Mouse (Mus musculus) adrenal gland, adult 18-20 months (tissue): Measurements from ENCODE around the gene Aspdh. TPM values are rescaled to one million over a fixed set of nuclear protein-coding genes. Genes with fewer than 3 reads are reported as not detected.

Experiments used
- DNase-seq, 2 experiments: peaks; one replicate each; pipeline ENCODE4 v3.0.0; 2021 to 2022; ENCODE audit warnings: low spot score in 2 of 2
- total RNA-seq, 2 experiments: library from RNA; stranded (reverse); gene quantifications; 1 replicate in 1 of 2; 2 replicates in 1 of 2; pipeline ENCODE4 v1.2.3; 2021

Aspdh gene
- total RNA-seq, 2 experiments from 2014 or later = not detected

DNA sequence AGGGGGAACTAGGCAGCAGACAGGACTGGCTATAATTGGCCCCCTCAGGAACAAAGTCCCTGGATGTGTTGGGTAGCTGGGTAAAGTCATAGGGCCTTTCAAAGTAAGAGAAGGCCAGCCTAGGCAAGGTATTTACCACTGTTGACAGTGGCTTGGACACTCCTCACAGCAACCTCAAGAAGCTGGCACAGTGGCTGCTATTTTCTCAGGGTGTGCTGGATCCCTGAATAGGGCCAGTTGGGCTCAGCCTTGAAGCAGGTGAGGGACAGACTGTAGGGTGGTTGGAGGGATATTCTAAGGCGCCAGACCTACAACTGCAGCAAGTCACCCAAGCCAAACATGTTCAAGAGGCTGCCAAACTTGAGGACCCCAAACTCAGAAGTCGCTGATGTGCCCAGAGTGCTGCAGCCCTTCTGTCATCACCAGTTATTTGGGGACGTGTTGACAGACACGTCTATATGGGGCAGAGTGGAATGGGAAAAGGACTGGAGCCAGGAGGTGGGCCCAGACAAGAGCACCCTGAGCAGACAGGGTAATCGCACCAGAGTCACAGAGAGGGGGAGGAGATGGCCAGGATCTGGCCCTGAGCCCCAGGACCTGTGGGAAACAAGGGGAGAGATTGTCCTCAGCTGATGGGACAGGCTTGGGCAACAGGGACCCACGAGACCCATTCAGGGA, 6.8 kb downstream of the Aspdh start:
- no peak for DNase-seq

DNA sequence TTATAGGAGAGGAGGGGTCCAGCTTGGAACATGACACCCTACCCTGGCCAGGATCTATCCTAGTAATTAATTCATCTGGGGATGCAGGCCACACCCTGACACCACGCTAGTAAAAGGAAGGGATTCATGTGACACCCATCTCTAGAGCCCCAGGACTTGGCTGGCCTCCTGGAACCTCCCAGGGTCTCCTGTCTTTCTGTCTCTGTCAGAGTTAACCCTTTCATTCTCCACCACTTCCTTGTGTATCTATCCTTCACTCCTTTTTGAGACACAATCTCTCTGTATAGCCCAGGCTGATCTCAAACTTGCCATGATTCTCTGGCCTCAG, 7.3 kb downstream of the Aspdh start:
- no peak for DNase-seq

DNA sequence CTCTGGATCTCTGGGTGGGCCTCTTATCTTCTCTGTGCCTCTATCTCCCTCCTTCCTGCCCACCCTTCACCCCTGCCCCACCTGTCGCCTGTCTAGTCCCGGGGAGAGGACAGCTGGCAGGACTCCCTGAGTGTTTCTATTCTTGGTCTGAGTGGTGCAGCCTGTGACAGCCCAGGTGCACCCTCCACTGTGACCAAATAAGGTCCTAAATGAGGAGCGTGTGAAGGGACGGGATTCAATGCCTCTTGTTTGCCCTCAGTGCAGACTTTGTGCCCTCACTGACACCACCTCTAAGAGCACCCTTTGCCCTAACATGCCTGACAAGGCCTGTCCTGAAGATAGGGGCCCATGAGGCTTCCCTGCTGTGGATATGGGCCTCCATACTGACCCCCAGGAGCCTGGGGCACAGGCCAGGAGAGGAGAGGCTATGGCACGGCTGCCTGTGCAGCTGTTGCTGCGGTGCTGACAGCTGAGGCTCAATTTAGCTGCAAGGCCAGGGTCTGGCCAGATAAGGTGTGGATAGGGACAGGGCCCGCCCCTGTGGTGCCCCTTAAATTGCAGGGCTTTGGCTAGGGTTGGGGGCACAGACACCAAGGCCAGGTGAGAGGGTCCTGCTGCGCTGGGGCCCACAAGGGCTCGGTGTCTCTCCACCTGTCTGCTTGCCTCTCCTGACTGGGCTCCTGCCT, 7.9 kb downstream of the Aspdh start:
- no peak for DNase-seq

DNA sequence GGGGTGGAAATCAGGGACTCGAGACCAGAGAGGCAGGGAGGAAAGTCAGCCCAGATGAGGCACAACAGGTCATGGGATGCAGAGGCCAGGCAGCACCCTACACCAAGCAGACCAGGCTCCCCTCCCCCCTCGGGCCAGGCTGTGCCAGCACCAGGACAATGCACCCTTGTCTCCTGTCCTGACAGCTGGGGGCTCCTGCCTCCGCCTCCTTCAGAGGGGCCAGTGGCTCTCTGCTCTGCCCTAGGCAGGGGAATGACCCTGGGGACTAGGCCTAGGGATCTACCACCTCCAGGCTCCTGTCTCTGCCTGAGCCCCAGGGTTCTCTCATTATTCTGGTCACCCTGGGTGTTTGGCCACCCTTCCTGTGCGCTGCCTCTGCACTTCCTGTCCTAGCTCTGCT, 9.2 kb downstream of the Aspdh start:
- DNase-seq = no peak

DNA sequence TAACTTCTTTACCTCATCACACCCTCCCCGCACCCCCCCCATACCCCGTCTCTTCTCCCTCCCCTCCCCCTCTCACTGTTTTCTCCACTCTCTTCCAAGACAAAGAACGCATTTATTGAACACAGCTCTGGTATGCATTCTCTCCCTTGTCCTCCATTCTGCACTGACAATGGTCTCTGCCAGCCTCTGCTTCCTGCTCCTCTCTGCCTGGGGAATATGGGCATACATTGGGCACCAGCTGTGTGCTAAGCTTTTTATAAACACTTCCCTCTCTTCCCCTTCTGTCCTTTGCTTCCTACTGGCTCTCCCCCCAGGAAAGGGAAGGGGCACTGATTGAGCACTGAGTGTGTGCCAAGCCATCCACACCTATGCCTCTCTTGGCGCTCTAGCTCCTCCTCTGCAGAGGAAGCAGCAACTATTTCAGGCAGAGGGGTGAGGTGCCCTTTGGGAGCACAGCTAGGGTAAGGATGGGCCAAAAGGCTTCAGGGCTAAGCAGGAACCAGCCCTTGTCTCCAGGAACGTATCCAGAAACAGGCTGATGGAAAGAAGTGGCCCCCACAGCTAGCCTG, 9.9 kb downstream of the Aspdh start:
- DNase-seq = no peak

- DNase-seq = peak in 1 of 2 experiments; percentile 0
These were observed 17.7 kb downstream of the Aspdh start for GRCm38 (mm10) chr7:44482836-44483435.

- DNase-seq = peak in 1 of 2 experiments; percentile 1
These were observed 18.9 kb downstream of the Aspdh start for GRCm38 (mm10) chr7:44484109-44484508.

- peak; percentile 69 to 77 for DNase-seq
These were observed 19.8 kb downstream of the Aspdh start for GRCm38 (mm10) chr7:44484841-44485571.

DNA sequence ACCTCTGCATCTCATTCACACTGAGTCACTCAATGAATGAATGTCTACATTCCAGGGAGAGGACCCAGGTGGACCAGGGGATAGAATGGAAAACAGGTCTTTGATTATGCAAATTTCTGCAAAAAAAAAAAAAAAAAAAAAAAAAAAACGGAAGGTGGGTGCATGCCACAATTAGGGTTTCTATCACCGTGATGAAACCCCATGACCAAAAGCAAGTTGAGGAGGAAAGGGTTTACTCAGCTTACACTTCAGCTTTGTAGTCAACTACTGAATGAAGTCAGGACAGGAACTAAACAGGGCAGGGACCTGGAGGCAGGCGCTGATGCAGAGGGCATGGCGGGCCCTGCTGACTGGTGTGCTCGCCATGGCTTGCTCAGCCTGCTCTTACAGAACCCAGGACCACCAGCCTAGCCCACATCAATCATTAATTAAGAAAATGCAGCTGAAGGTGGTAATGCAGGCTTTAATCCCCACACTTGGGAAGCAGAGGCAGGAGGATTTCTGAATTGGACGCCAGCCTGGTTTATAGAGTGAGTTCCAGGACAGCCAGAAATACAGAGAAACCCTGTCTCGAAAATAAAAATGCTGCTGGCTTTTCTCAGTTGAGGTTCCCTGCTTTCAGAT, 20.5 kb downstream of the Aspdh start:
- peak in 1 of 2 experiments; percentile 11 for DNase-seq

DNA sequence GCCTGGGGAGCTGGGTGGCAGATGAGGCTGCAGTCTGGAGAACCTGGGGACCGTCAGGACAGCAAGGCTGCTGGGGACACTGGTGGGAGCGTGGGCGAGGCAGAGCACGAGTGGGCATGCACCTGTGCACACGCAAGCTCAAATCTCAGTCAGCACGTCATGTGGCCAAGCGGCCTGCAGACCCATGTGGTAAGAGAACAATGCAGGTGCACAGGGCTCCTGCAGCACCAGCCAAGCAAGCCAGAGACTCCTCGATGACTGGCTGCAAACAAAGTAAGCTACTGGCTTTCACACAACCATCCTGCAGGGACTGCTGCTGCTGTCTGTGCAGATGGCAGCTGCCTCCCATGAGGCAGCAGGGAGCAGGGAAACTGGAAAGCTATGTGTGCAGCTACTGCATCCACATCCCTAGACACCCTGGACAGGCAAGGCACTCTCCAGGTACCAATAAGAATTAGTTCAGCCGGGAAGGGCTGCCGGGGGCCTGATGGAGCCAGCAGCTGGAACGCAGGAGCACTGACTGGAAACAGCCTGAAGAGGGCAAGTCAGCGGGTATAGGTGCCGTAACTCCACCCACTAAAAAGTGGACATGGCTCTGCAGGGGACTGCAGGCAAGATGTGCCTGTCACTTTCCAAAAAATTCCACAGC, 21.9 kb downstream of the Aspdh start:
- peak in 1 of 2 experiments; percentile 14 for DNase-seq

GRCm38 (mm10) chr7:44487936-44488335, 22.7 kb downstream of the Aspdh start:
- peak in 1 of 2 experiments; percentile 14 for DNase-seq

DNA sequence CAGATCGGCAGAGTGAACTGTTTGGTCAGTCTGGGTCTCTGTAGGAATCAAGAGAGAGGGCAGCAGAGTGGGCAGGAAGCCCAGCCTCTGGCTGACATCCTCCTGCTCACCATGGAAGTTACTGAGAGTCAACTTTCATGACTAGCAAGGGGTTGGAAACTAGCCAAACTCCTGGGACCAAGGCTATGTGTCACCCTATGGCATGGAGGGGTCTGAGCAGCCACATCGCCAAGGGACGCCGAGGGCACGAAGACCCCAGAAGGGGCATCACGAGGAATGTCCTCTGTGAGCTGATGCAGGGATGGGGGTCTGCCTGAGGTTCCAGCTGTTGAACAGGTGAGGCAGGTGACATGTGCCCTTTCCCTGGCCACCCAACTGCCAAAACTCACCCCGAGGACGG, 23.4 kb downstream of the Aspdh start:
- DNase-seq = peak in 1 of 2 experiments; percentile 16

DNA sequence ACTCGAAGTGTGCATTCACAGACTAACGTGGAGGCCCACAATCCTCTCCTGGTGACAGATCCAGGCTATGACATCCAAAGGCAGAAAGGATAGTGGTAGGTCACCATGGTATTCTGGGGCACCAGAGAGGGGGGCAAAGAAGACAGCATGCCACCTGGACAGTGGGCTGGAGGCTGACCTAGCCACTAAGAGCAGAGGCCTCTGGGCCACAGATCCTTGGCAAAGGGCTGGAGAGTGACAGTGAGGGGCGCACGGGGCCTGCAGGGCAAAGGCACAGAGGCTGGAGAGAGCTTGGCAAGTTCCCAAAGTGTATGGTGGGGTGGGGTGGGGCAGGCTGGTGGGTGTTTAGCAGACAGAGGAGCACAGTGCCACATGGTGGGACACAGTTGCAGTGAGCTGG, 25.1 kb downstream of the Aspdh start:
- DNase-seq = no peak

GRCm38 (mm10) chr7:44491391-44491790, 26.2 kb downstream of the Aspdh start:
- peak in 1 of 2 experiments; percentile 19 for DNase-seq

DNA sequence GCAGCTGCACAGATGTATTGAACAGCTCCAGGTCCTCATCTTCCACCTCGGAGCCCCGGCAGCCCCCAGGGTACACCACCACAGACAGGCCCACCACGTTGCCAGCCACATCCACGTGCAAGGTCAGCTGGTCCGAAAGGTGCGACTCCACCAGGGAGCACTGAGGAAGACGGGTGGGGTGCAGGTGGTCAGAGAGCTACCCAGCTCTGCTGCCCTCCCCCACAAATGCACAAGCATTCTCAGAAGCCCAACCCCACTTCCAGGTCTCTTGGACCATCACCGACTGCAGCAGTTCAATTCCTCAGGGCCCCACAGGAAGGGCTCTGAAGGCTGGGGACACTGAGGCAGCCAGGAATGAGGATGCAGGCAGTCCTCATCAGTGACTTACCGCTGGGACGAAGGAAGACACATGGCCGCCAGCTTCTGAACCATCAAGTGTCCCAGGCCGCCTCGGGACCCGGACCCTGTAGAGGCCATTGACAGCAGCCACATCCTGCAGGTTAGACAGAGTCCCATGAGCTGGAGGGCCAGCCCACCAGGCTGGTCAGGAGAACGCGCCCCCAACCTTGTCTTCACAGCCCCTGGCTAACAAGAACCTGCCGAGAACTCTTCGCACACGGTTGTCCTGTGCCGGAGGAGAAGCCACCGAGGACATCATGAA, 27.1 kb downstream of the Aspdh start:
- DNase-seq = peak in 1 of 2 experiments; percentile 15

GRCm38 (mm10) chr7:44494681-44495080, 29.5 kb downstream of the Aspdh start:
- DNase-seq = no peak

GRCm38 (mm10) chr7:44495086-44495485, 29.9 kb downstream of the Aspdh start:
- no peak for DNase-seq

GRCm38 (mm10) chr7:44495992-44496770, 31.0 kb downstream of the Aspdh start, which contains the start of the genes Emc10 and Fam71e1:
Gene Emc10 (minus strand): TSS chr7:44496529.
Gene Fam71e1 (plus strand): TSS chr7:44496581.
- peak; percentile 97 to 98 for DNase-seq

DNA sequence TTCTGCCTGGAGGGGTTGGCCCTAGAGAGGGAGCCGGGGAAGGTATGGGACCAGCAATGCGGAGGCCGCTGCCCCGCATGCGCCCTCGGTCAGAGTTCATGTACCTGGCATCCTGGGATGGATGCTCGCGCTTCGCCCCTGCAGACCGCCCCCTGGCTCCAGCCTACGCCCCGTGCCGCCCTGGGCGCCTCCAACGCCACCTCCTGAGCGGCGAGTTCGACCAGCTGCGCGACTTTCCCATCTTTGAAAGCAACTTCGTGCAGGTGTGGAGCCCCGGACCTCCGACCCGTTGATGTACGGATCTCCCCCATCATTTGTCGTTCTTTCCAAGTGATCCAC, 31.5 kb downstream of the Aspdh start:
- DNase-seq = no peak
